Mouse (Mus musculus): ENCODE data around the gene Tor3a. TPM values are rescaled to one million over a fixed set of nuclear protein-coding genes. Genes with fewer than 3 reads are reported as not detected.

Gene Tor3a
- 10 to 100 TPM; 11.5 to 17.4 TPM for total RNA-seq (2021)
- long read RNA-seq, experiment 1, transcript Tor3a-201 (6 exons, 3,285 nt), result major isoform, 28 of 28 reads
- long read RNA-seq, experiment 1, partial matches to known transcripts, result 0 of 28 reads
- long read RNA-seq, experiment 1, other reads (novel, unspliced or antisense), result 0 of 28 reads
- long read RNA-seq, experiment 2, transcript Tor3a-201 (6 exons, 3,285 nt), result major isoform, 28 of 38 reads
- long read RNA-seq, experiment 2, partial matches to known transcripts, result 4 of 38 reads
- long read RNA-seq, experiment 2, other reads (novel, unspliced or antisense), result 6 of 38 reads

GRCm38 (mm10) chr1:156674195-156675000, at the start of gene Tor3a:
Tor3a (minus strand) TSS chr1:156674356.
- peak; percentile 82 to 84 for DNase-seq (ENCODE audit: low spot score in 2 of 2)

GRCm38 (mm10) chr1:156722089-156722488, 47.9 kb upstream of the Tor3a start:
- DNase-seq (ENCODE audit: low spot score in 2 of 2), result no peak

GRCm38 (mm10) chr1:156720046-156720445, 45.9 kb upstream of the Tor3a start:
- DNase-seq (ENCODE audit: low spot score in 2 of 2), result no peak

- DNase-seq (ENCODE audit: low spot score in 2 of 2), result peak; percentile 96
These were observed 45.0 kb upstream of the Tor3a start, which contains the start of gene Fam20b for GRCm38 (mm10) chr1:156718950-156719805. Fam20b (minus strand) TSS chr1:156719086.

- DNase-seq (ENCODE audit: low spot score in 2 of 2), result peak; percentile 57 to 58
These were observed 44.3 kb upstream of the Tor3a start for GRCm38 (mm10) chr1:156718286-156718949.

GRCm38 (mm10) chr1:156717751-156718285, 43.7 kb upstream of the Tor3a start:
- no peak for DNase-seq (ENCODE audit: low spot score in 2 of 2)

GRCm38 (mm10) chr1:156716681-156717080, 42.5 kb upstream of the Tor3a start:
- DNase-seq (ENCODE audit: low spot score in 2 of 2), result no peak

- no peak for DNase-seq (ENCODE audit: low spot score in 2 of 2)
These were observed 36.4 kb upstream of the Tor3a start for GRCm38 (mm10) chr1:156710472-156711098.

GRCm38 (mm10) chr1:156708672-156709071, 34.5 kb upstream of the Tor3a start:
- no peak for DNase-seq (ENCODE audit: low spot score in 2 of 2)

- no peak for DNase-seq (ENCODE audit: low spot score in 2 of 2)
These were observed 31.6 kb upstream of the Tor3a start for GRCm38 (mm10) chr1:156705696-156706285.

GRCm38 (mm10) chr1:156703444-156703843, 29.3 kb upstream of the Tor3a start:
- DNase-seq (ENCODE audit: low spot score in 2 of 2), result no peak

- DNase-seq (ENCODE audit: low spot score in 2 of 2), result no peak
These were observed 28.0 kb upstream of the Tor3a start for GRCm38 (mm10) chr1:156702151-156702550.

- DNase-seq (ENCODE audit: low spot score in 2 of 2), result no peak
These were observed 12.0 kb upstream of the Tor3a start for GRCm38 (mm10) chr1:156686025-156686661.

- no peak for DNase-seq (ENCODE audit: low spot score in 2 of 2)
These were observed 5.4 kb upstream of the Tor3a start for GRCm38 (mm10) chr1:156679599-156679998.

- no peak for DNase-seq (ENCODE audit: low spot score in 2 of 2)
These were observed 3.1 kb upstream of the Tor3a start for GRCm38 (mm10) chr1:156677230-156677629.

GRCm38 (mm10) chr1:156676596-156676995, 2.4 kb upstream of the Tor3a start:
- no peak for DNase-seq (ENCODE audit: low spot score in 2 of 2)

GRCm38 (mm10) chr1:156676171-156676570, 2.0 kb upstream of the Tor3a start:
- DNase-seq (ENCODE audit: low spot score in 2 of 2), result peak; percentile 62 to 70

- DNase-seq (ENCODE audit: low spot score in 2 of 2), result peak; percentile 27 to 42
These were observed 521 bp downstream of the Tor3a start for GRCm38 (mm10) chr1:156673476-156674194.

Data from adrenal gland, adult 18-20 months (tissue).